Mouse (Mus musculus) kidney, adult 2 months (tissue): ENCODE data around the gene Dad1.

Source experiments
- CTCF ChIP-seq: fragments of 200-500 bp; conservative IDR thresholded peaks from 2 replicates; pipeline ENCODE4 v1.5.1; 2011; ENCODE audit warnings: low read depth, mild to moderate bottlenecking, control low read depth, low read length, moderate library complexity, mixed read lengths; ENCODE audit not compliant: insufficient read depth, insufficient read length
- POLR2A ChIP-seq: fragments of 200-500 bp; IDR thresholded peaks from one replicate; pipeline ENCODE4 v1.6.1; 2011; ENCODE audit warnings: low read depth, low read length, control low read depth

DNA sequence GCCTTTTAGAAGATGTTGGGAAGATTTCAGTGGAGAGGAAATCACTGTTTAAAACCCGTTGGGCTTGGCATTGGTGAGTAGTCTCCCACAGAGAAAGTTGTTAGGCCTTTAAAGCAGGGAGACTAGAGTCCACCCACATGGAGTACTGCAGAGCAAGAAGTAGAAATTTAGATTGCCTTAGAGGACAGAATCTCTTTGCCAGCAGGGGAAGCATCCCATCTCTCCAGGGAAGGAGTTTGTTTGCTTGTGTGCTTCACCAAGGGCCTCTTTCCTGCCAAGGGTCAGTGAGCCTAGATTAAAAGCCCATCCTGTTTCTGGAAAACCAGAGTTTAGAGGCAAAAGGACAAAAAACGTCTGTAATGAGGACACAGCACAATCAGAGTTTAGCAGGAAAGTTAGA lies 39.4 kb downstream of the Dad1 start:
- TF ChIP-seq CTCF (no peak), POLR2A (no peak)
